Mouse (Mus musculus): ENCODE measurements around the gene Ccdc189. TPM values are rescaled to one million over a fixed set of nuclear protein-coding genes. Genes with fewer than 3 reads are reported as not detected.
A peak's percentile ranks its signal among the peaks of the same experiment; 100 is the strongest.

Gene Ccdc189
- polyA plus RNA-seq, 1 experiment, result 6.1 TPM

GRCm38 (mm10) chr7:127611011-127611410 is 22.6 kb upstream of the Ccdc189 start:
- Histone ChIP-seq H3ac (ENCODE audit: control insufficient read depth, insufficient read length) (no peak overlapping the region), H3K4me2 (ENCODE audit: low read depth) (no peak overlapping the region), H3K79me2 (ENCODE audit: control insufficient read depth, insufficient read depth) (peaks cover 9% of the 10 kb centered on the region), H3K27me3 (ENCODE audit: control insufficient read depth, insufficient read depth, insufficient read length) (no peaks in the 10 kb centered on the region), H3K36me3 (ENCODE audit: control insufficient read depth, insufficient read depth) (peaks cover 10% of the 10 kb centered on the region), H3K4me3 (no peak overlapping the region)
- no peak for TF ChIP-seq SRF (IDR thresholded peaks at IDR 0.05; ENCODE audit: control insufficient read depth, insufficient read length, low read depth)

- Histone ChIP-seq H3K4me2 (ENCODE audit: low read depth) (no peak overlapping the region), H3K79me2 (ENCODE audit: control insufficient read depth, insufficient read depth) (no peaks in the 10 kb centered on the region), H3K4me3 (no peak overlapping the region), H3K36me3 (ENCODE audit: control insufficient read depth, insufficient read depth) (peaks cover 17% of the 10 kb centered on the region), H3ac (ENCODE audit: control insufficient read depth, insufficient read length) (no peak overlapping the region), H3K27me3 (ENCODE audit: control insufficient read depth, insufficient read depth, insufficient read length) (no peaks in the 10 kb centered on the region)
- TF ChIP-seq MYOG (IDR thresholded peaks at IDR 0.05; ENCODE audit: control insufficient read depth in 1 of 3, insufficient read depth in 1 of 3, insufficient read length in 2 of 3, low read depth in 2 of 3) (no peak), E2F4 (IDR thresholded peaks at IDR 0.05; ENCODE audit: insufficient read depth) (no peak), TCF3 (IDR thresholded peaks at IDR 0.05; ENCODE audit: insufficient read length, low read depth) (no peak), CEBPB (IDR thresholded peaks at IDR 0.05; ENCODE audit: insufficient read depth, poor library complexity, severe bottlenecking) (no peak), MYOD1 (IDR thresholded peaks at IDR 0.05; ENCODE audit: control insufficient read depth in 1 of 3, insufficient read length in 2 of 3, low read depth in 2 of 3) (no peak), SRF (IDR thresholded peaks at IDR 0.05; ENCODE audit: control insufficient read depth, insufficient read length, low read depth) (no peak), POLR2AphosphoS2 (IDR thresholded peaks at IDR 0.05; ENCODE audit: insufficient read length, low read depth) (no peak), USF1 (IDR thresholded peaks at IDR 0.05; ENCODE audit: low read depth) (no peak), TCF12 (IDR thresholded peaks at IDR 0.05; ENCODE audit: insufficient read depth, poor library complexity, severe bottlenecking) (no peak), MAX (IDR thresholded peaks at IDR 0.05; ENCODE audit: low read depth) (no peak), REST (IDR thresholded peaks at IDR 0.05; ENCODE audit: insufficient read depth, insufficient read length) (no peak), POLR2A (IDR thresholded peaks at IDR 0.05; ENCODE audit: insufficient read length, low read depth) (no peak)
These were observed 18.8 kb upstream of the Ccdc189 start for GRCm38 (mm10) chr7:127607150-127607549.

- TF ChIP-seq POLR2AphosphoS2 (IDR thresholded peaks at IDR 0.05; ENCODE audit: insufficient read length, low read depth) (peak; percentile 77), TCF3 (IDR thresholded peaks at IDR 0.05; ENCODE audit: insufficient read length, low read depth) (no peak)
- no peaks in the 10 kb centered on the region for H3K79me2 ChIP-seq (ENCODE audit: control insufficient read depth, insufficient read depth)
- H3K4me2 ChIP-seq (ENCODE audit: low read depth), result no peak overlapping the region
- H3K27me3 ChIP-seq (ENCODE audit: control insufficient read depth, insufficient read depth, insufficient read length), result no peaks in the 10 kb centered on the region
- H3K4me3 ChIP-seq, result no peak overlapping the region
- H3ac ChIP-seq (ENCODE audit: control insufficient read depth, insufficient read length), result no peak overlapping the region
- peaks cover 15% of the 10 kb centered on the region for H3K36me3 ChIP-seq (ENCODE audit: control insufficient read depth, insufficient read depth)
These were observed 15.9 kb upstream of the Ccdc189 start for GRCm38 (mm10) chr7:127604256-127604655.

DNA sequence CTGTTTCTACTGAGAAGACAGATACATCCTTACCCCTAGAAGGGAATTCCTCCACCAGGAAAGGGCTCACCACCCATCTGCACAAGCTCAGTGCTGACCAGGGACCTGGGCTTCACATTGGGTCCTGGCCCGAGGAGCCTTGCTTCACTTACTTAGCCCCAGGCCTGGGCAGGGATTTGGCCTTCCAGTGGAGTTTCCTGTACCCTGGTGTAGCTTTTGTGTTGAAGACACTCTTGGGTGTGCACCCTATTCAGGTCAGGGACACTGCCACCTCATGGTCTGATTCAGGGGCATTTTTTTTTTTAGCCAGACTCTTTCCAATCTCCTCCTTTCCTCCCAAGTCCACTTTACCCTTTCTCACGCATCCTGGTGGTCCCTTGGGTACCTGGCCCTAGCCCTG is 14.5 kb upstream of the Ccdc189 start:
- no peaks in the 10 kb centered on the region for H3K79me2 ChIP-seq (ENCODE audit: control insufficient read depth, insufficient read depth)
- no peak for TF ChIP-seq TCF12 (IDR thresholded peaks at IDR 0.05; ENCODE audit: insufficient read depth, poor library complexity, severe bottlenecking)
- no peak for TF ChIP-seq POLR2AphosphoS2 (IDR thresholded peaks at IDR 0.05; ENCODE audit: insufficient read length, low read depth)
- no peak for TF ChIP-seq E2F4 (IDR thresholded peaks at IDR 0.05; ENCODE audit: insufficient read depth)
- no peak for TF ChIP-seq CEBPB (IDR thresholded peaks at IDR 0.05; ENCODE audit: insufficient read depth, poor library complexity, severe bottlenecking)
- TF ChIP-seq POLR2A (IDR thresholded peaks at IDR 0.05; ENCODE audit: insufficient read length, low read depth), result no peak
- TF ChIP-seq SRF (IDR thresholded peaks at IDR 0.05; ENCODE audit: control insufficient read depth, insufficient read length, low read depth), result no peak
- H3ac ChIP-seq (ENCODE audit: control insufficient read depth, insufficient read length), result no peak overlapping the region
- H3K36me3 ChIP-seq (ENCODE audit: control insufficient read depth, insufficient read depth), result peaks cover 19% of the 10 kb centered on the region
- no peaks in the 10 kb centered on the region for H3K27me3 ChIP-seq (ENCODE audit: control insufficient read depth, insufficient read depth, insufficient read length)
- no peak overlapping the region for H3K4me2 ChIP-seq (ENCODE audit: low read depth)
- no peak overlapping the region for H3K4me3 ChIP-seq

- Histone ChIP-seq H3K4me3 (no peak overlapping the region), H3K4me2 (ENCODE audit: low read depth) (no peak overlapping the region), H3K79me2 (ENCODE audit: control insufficient read depth, insufficient read depth) (no peaks in the 10 kb centered on the region), H3K36me3 (ENCODE audit: control insufficient read depth, insufficient read depth) (peaks cover 19% of the 10 kb centered on the region), H3K27me3 (ENCODE audit: control insufficient read depth, insufficient read depth, insufficient read length) (no peaks in the 10 kb centered on the region), H3ac (ENCODE audit: control insufficient read depth, insufficient read length) (no peak overlapping the region)
- TF ChIP-seq REST (IDR thresholded peaks at IDR 0.05; ENCODE audit: insufficient read depth, insufficient read length) (no peak), USF1 (IDR thresholded peaks at IDR 0.05; ENCODE audit: low read depth) (no peak), E2F4 (IDR thresholded peaks at IDR 0.05; ENCODE audit: insufficient read depth) (no peak), POLR2AphosphoS2 (IDR thresholded peaks at IDR 0.05; ENCODE audit: insufficient read length, low read depth) (no peak), MYOD1 (IDR thresholded peaks at IDR 0.05; ENCODE audit: control insufficient read depth in 1 of 3, insufficient read length in 2 of 3, low read depth in 2 of 3) (no peak)
These were observed 13.3 kb upstream of the Ccdc189 start for GRCm38 (mm10) chr7:127601735-127602134.

GRCm38 (mm10) chr7:127600612-127601011 is 12.2 kb upstream of the Ccdc189 start:
- Histone ChIP-seq H3ac (ENCODE audit: control insufficient read depth, insufficient read length) (no peak overlapping the region), H3K27me3 (ENCODE audit: control insufficient read depth, insufficient read depth, insufficient read length) (no peaks in the 10 kb centered on the region), H3K4me3 (no peak overlapping the region), H3K4me2 (ENCODE audit: low read depth) (no peak overlapping the region), H3K79me2 (ENCODE audit: control insufficient read depth, insufficient read depth) (no peaks in the 10 kb centered on the region), H3K36me3 (ENCODE audit: control insufficient read depth, insufficient read depth) (peaks cover 25% of the 10 kb centered on the region)
- TF ChIP-seq POLR2A (IDR thresholded peaks at IDR 0.05; ENCODE audit: insufficient read length, low read depth), result no peak
- no peak for TF ChIP-seq REST (IDR thresholded peaks at IDR 0.05; ENCODE audit: insufficient read depth, insufficient read length)
- no peak for TF ChIP-seq USF1 (IDR thresholded peaks at IDR 0.05; ENCODE audit: low read depth)
- no peak for TF ChIP-seq MYOD1 (IDR thresholded peaks at IDR 0.05; ENCODE audit: control insufficient read depth in 1 of 3, insufficient read length in 2 of 3, low read depth in 2 of 3)
- no peak for TF ChIP-seq POLR2AphosphoS2 (IDR thresholded peaks at IDR 0.05; ENCODE audit: insufficient read length, low read depth)
- TF ChIP-seq TCF12 (IDR thresholded peaks at IDR 0.05; ENCODE audit: insufficient read depth, poor library complexity, severe bottlenecking), result no peak
- TF ChIP-seq SRF (IDR thresholded peaks at IDR 0.05; ENCODE audit: control insufficient read depth, insufficient read length, low read depth), result no peak
- no peak for TF ChIP-seq MAX (IDR thresholded peaks at IDR 0.05; ENCODE audit: low read depth)
- TF ChIP-seq E2F4 (IDR thresholded peaks at IDR 0.05; ENCODE audit: insufficient read depth), result no peak
- TF ChIP-seq CEBPB (IDR thresholded peaks at IDR 0.05; ENCODE audit: insufficient read depth, poor library complexity, severe bottlenecking), result no peak
